Mouse (Mus musculus) megakaryocyte, embryonic 14.5 days (primary cell): Measurements from ENCODE around the gene Mpv17.

Source experiments
- FLI1 ChIP-seq: IDR thresholded peaks from 2 replicates; pipeline ENCODE4 v1.6.1; 2012; ENCODE audit warnings: low read length, inconsistent platforms, mixed read lengths
- GATA1 ChIP-seq: IDR thresholded peaks from 3 replicates; pipeline ENCODE4 v1.6.1; 2012; ENCODE audit warnings: mixed read lengths, low read length, inconsistent platforms, borderline replicate concordance

DNA sequence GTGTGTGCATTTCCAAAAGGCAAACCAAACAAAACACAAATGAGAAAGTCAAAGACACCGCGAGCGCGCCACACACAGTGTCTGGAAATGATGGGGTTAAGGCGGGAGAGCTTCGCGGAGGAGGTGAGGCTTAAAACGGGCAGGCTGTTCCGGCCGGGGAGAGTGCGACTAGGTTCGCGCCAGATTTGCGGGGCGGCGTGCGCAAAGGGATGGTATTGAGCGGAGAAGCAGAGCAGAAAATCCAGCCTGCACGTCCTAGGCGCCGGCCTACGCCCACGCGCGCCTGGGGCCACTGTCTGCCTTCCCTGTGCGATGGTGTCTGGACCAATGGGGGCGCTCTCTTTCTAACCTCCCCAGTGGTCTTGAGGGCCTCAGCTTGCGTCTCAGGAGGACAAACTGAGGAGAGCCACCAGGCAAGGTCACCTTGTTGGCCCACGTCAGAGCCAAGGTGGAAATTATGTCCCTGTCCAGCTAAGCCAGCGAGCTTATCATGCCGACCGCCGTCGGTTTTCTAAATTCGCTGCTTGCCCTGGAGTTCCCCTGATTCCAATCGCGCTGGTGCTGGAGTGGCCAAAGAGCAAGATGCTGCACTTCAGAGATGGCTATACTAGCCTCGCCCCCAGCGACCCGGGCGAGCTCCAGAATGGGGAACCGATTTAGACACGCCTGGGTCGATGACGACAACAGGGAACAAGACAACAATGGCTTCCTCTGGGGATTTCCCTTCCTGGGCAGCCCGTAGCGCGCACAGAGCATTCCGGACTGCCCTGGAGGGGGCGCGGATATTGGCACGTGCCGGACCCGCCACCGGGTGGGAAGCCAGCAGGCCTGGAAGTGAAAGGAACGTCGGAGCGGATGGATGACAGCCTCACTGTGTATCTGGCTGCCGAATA lies 59.0 kb downstream of the Mpv17 start:
- no peak for TF ChIP-seq GATA1
- TF ChIP-seq FLI1: no peak
